9 mouse cellular contexts compared by ENCODE assay signal in the genomic region with DNA sequence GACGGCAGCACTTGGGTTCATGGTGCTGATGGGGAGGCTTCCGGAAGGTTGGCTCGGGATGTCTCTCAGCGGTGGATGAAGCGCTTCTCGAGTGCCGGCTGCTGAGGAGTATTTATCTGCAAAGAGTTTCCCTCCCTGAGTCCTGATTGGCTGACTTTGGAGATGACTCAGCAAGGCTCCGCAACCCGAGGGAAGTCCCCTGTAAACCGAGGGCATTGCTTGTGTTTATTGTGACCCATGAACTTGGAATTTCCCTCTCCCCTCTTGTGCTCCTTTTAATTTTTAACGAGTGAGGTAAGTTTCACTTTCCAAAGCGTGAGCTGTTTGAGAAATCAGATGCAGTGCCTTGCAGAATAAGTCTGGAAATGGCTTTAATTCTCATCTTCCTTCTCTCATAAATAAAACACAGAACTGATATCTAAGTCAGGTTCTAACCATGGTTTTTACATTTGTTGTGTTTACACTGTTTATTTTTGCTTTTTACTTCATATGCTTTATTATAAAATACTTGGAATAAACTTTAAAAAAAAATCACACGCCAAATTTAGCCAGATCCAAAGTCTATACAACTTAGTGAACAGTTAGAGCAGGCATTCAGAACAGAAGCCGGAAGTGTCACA. TPM values are rescaled to one million over a fixed set of nuclear protein-coding genes. Genes with fewer than 3 reads are reported as not detected.
DNase-seq lines count a peak whose midpoint lies in the region; ATAC-seq and TF ChIP-seq lines count a peak whose summit lies in the region.
"Had no signal": no experiment of that assay in that cellular context is flagged by ENCODE, and none has a peak within 500 bp of the region (broad histone marks: within the 10 kb centered on the region; RNA-seq: fewer than 3 reads in every experiment).

Cxcl10 (minus strand) TSS at position 96 of the 620 bp plus-strand sequence.

- TF ChIP-seq EP300 in ES-Bruce4 (IDR thresholded peaks at IDR 0.05; ENCODE audit: insufficient read depth, low read depth, low read length) = no peak

- 15% methylated on average over 14 of the region's 14 CpGs for WGBS in heart, embryonic 11.5 days (ENCODE audit: insufficient replicate concordance)
- WGBS in kidney, embryonic 15.5 days = 16% methylated on average over 14 of the region's 14 CpGs

- H3K36me3 ChIP-seq in ES-Bruce4 (ENCODE audit: control insufficient read depth, insufficient read depth, low read length, poor library complexity, severe bottlenecking) = no peaks in the 10 kb centered on the region
- no peaks in the 10 kb centered on the region for H3K36me3 ChIP-seq in heart, embryonic 11.5 days (ENCODE audit: control insufficient read depth, insufficient read depth, low read length)
- H3K36me3 ChIP-seq in kidney, embryonic 15.5 days = no peaks in the 10 kb centered on the region

- no peak for TF ChIP-seq POLR2A in ES-Bruce4 (IDR thresholded peaks at IDR 0.05; ENCODE audit: insufficient read depth, low read length)

- no peaks in the 10 kb centered on the region for H3K4me1 ChIP-seq in ES-Bruce4 (ENCODE audit: control insufficient read depth, insufficient read depth, low read length)
- H3K4me1 ChIP-seq in heart, embryonic 11.5 days (ENCODE audit: control insufficient read depth, insufficient read depth, low read length) = no peaks in the 10 kb centered on the region
- H3K4me1 ChIP-seq in kidney, embryonic 15.5 days = peaks cover 16% of the 10 kb centered on the region

- no peaks in the 10 kb centered on the region for H3K27me3 ChIP-seq in ES-Bruce4 (ENCODE audit: control insufficient read depth, insufficient read depth, low read length, poor library complexity, severe bottlenecking)
- 0 out of 2 replicates have a peak, but pooled peaks cover 4% of the 10 kb centered on the region for H3K27me3 ChIP-seq in heart, embryonic 11.5 days (ENCODE audit: control insufficient read depth, insufficient read depth, low read length)
- H3K27me3 ChIP-seq in kidney, embryonic 15.5 days = no peaks in the 10 kb centered on the region

- H3K4me3 ChIP-seq in ES-Bruce4 (ENCODE audit: low read depth, low read length) = no peak within 1 kb of the TSS
- H3K4me3 ChIP-seq in heart, embryonic 11.5 days (ENCODE audit: low read depth, low read length) = no peak within 1 kb of the TSS
- peak within 1 kb of the TSS; percentile 29 for H3K4me3 ChIP-seq in kidney, embryonic 15.5 days (replicated peaks)

- ATAC-seq in heart, embryonic 11.5 days (replicated peaks; ENCODE audit: insufficient number of reproducible peaks, low FRiP score, low TSS enrichment) = no peak
- ATAC-seq in kidney, embryonic 15.5 days (replicated peaks; ENCODE audit: low FRiP score) = peak; percentile 52

- no peaks in the 10 kb centered on the region for H3K9me3 ChIP-seq in ES-Bruce4 (replicated peaks; ENCODE audit: control insufficient read depth, insufficient read depth, low read length, poor library complexity, severe bottlenecking)
- H3K9me3 ChIP-seq in heart, embryonic 11.5 days (replicated peaks; ENCODE audit: control insufficient read depth, low read length) = no peaks in the 10 kb centered on the region
- H3K9me3 ChIP-seq in kidney, embryonic 15.5 days (replicated peaks) = no peaks in the 10 kb centered on the region

- no peak for TF ChIP-seq CTCF in ES-Bruce4 (IDR thresholded peaks at IDR 0.05; ENCODE audit: low read depth, low read length)

- H3K4me2 ChIP-seq in heart, embryonic 11.5 days = peak within 1 kb of the TSS; percentile 46
- peak within 1 kb of the TSS; percentile 55 for H3K4me2 ChIP-seq in kidney, embryonic 15.5 days

- H3K27ac ChIP-seq in ES-Bruce4 (ENCODE audit: insufficient read depth, low read length) = no peak within 1 kb of the TSS
- no peak within 1 kb of the TSS for H3K27ac ChIP-seq in heart, embryonic 11.5 days (ENCODE audit: low read depth, low read length)
- H3K27ac ChIP-seq in kidney, embryonic 15.5 days = no peak within 1 kb of the TSS

- no peak within 1 kb of the TSS for H3K9ac ChIP-seq in ES-Bruce4 (ENCODE audit: low read depth, poor library complexity, severe bottlenecking)
- no peak within 1 kb of the TSS for H3K9ac ChIP-seq in heart, embryonic 11.5 days (ENCODE audit: low read depth, low read length)
- H3K9ac ChIP-seq in kidney, embryonic 15.5 days = 0 out of 2 replicates have a peak within 1 kb of the TSS, but pooled peaks have one; percentile 10

- peak; percentile 72 for DNase-seq in 3T3-L1 (ENCODE audit: low read depth, low spot score)
- peak; percentile 67 for DNase-seq in embryo, embryonic 10 days (ENCODE audit: low spot score)
- DNase-seq in lung, postnatal 10 days = peak; percentile 52
- peak; percentile 55 for DNase-seq in retina, embryonic 14.5 days (ENCODE audit: low spot score)
- DNase-seq in layer of hippocampus, postnatal 25 days (ENCODE audit: extremely low spot score in 1 of 2, low spot score in 1 of 2) = no peak

RNA-seq across cellular contexts. Expression of gene Cxcl10, which starts in this region (rescaled TPM):
- 9.3 and 11.7 TPM in 2 replicates for polyA plus RNA-seq in ES-Bruce4 (2011; ENCODE audit: insufficient read depth, insufficient read length, low read depth, missing spikeins)
- 0.72 TPM in 1 of 2 replicates, not detected in the other for polyA plus RNA-seq in heart, embryonic 11.5 days (2014; fragmentation: Nextera tagmentation; extraction: Ambion mirVana)
- 0.72 and 1.4 TPM in 2 replicates for polyA plus RNA-seq in kidney, embryonic 15.5 days (2015; fragmentation: Nextera tagmentation; extraction: Ambion mirVana)
- not detected for total RNA-seq in layer of hippocampus, postnatal 25 days (2021)
- total RNA-seq: left cerebral cortex, postnatal 14 days had no signal

Comparison
In these comparisons a context has a peak if more than half of its experiments do, and no peak if none do; other contexts are left out.
1. DNase-seq: peak in 3T3-L1 (single experiment), embryo, embryonic 10 days (single experiment), lung, postnatal 10 days (single experiment) and retina, embryonic 14.5 days (single experiment); none in layer of hippocampus, postnatal 25 days (0 of 2).